Mouse (Mus musculus) MEL (cell line): Measurements from ENCODE around the gene Kalrn.

Experiments used
- CHD1 ChIP-seq: IDR thresholded peaks from 2 replicates; pipeline ENCODE4 v1.6.1; 2012; ENCODE audit warnings: low read depth, mild to moderate bottlenecking, inconsistent platforms, low read length, improper control_type of control experiment
- CTCF ChIP-seq, 3 experiments: IDR thresholded peaks in 2 of 3; conservative IDR thresholded peaks in 1 of 3; 2 replicates each; pipeline ENCODE4 v1.5.1; 2011 to 2012; ENCODE audit warnings: low read length in 3 of 3, low read depth in 2 of 3, mild to moderate bottlenecking in 2 of 3, improper control_type of control experiment in 1 of 3, inconsistent platforms in 1 of 3, mixed read lengths in 1 of 3, moderate library complexity in 1 of 3; ENCODE audit not compliant: control insufficient read depth in 1 of 3, insufficient read depth in 1 of 3, poor library complexity in 1 of 3, severe bottlenecking in 1 of 3
- E2F4 ChIP-seq: IDR thresholded peaks from 2 replicates; pipeline ENCODE4 v1.6.1; 2011; ENCODE audit warnings: low read depth, low read length, improper control_type of control experiment, borderline replicate concordance
- EP300 ChIP-seq, 2 experiments: IDR thresholded peaks; 2 replicates each; pipeline ENCODE4 v1.6.1; 2011; ENCODE audit warnings: improper control_type of control experiment in 2 of 2, low read length in 2 of 2, low read depth in 1 of 2, mild to moderate bottlenecking in 1 of 2
- GATA1 ChIP-seq: IDR thresholded peaks from 2 replicates; pipeline ENCODE4 v1.6.1; 2011; ENCODE audit warnings: low read depth, low read length, improper control_type of control experiment
- JUND ChIP-seq: IDR thresholded peaks from 2 replicates; pipeline ENCODE4 v1.6.1; 2011; ENCODE audit warnings: low read depth, mild to moderate bottlenecking, improper control_type of control experiment, low read length
- MAFK ChIP-seq: IDR thresholded peaks from 2 replicates; pipeline ENCODE4 v1.6.1; 2011; ENCODE audit warnings: low read depth, mild to moderate bottlenecking, low read length, improper control_type of control experiment, borderline replicate concordance
- MAZ ChIP-seq: IDR thresholded peaks from 2 replicates; pipeline ENCODE4 v1.6.1; 2012; ENCODE audit warnings: low read depth, mild to moderate bottlenecking, inconsistent platforms, low read length, improper control_type of control experiment
- POLR2A ChIP-seq, 2 experiments: IDR thresholded peaks; 2 replicates each; pipeline ENCODE4 v1.6.1; 2011 to 2012; ENCODE audit warnings: low read length in 2 of 2, mild to moderate bottlenecking in 2 of 2, control low read depth in 1 of 2, improper control_type of control experiment in 1 of 2, low read depth in 1 of 2, moderate library complexity in 1 of 2; ENCODE audit not compliant: control insufficient read depth in 1 of 2, insufficient read depth in 1 of 2, poor library complexity in 1 of 2
- SMC3 ChIP-seq: IDR thresholded peaks from 2 replicates; pipeline ENCODE4 v1.6.1; 2011; ENCODE audit warnings: low read depth, low read length, improper control_type of control experiment
- UBTF ChIP-seq: IDR thresholded peaks from 2 replicates; pipeline ENCODE4 v1.6.1; 2012; ENCODE audit warnings: low read depth, mild to moderate bottlenecking, inconsistent platforms, low read length, improper control_type of control experiment, moderate library complexity, borderline replicate concordance; ENCODE audit not compliant: insufficient read depth
- ZC3H11A ChIP-seq: IDR thresholded peaks from 2 replicates; pipeline ENCODE4 v1.6.1; 2012; ENCODE audit warnings: low read depth, mild to moderate bottlenecking, inconsistent platforms, low read length, improper control_type of control experiment

GRCm38 (mm10) chr16:34329876-34330275 lies 243.5 kb downstream of the Kalrn start:
- no peak for TF ChIP-seq UBTF
- no peak for TF ChIP-seq MAFK
- no peak for TF ChIP-seq ZC3H11A
- TF ChIP-seq CTCF (IDR thresholded peaks at IDR 0.05 in 2 of 3, conservative IDR thresholded peaks at IDR 0.05 in 1 of 3; ENCODE audit: control insufficient read depth in 1 of 3, insufficient read depth in 1 of 3, low read depth in 2 of 3, low read length in 3 of 3, poor library complexity in 1 of 3, severe bottlenecking in 1 of 3) = no peak
- no peak for TF ChIP-seq POLR2A (IDR thresholded peaks at IDR 0.05; ENCODE audit: control insufficient read depth in 1 of 2, insufficient read depth in 1 of 2, low read depth in 1 of 2, low read length in 2 of 2, poor library complexity in 1 of 2)
- no peak for TF ChIP-seq E2F4
- no peak for TF ChIP-seq MAZ
- TF ChIP-seq CHD1 = no peak
- TF ChIP-seq SMC3 = no peak
- no peak for TF ChIP-seq JUND
- no peak for TF ChIP-seq GATA1
- no peak for TF ChIP-seq EP300 (IDR thresholded peaks at IDR 0.05; ENCODE audit: low read depth in 1 of 2, low read length in 2 of 2)
